Mouse (Mus musculus) layer of hippocampus, adult 18-20 months (tissue): ENCODE data around the gene Lrmda. TPM values are rescaled to one million over a fixed set of nuclear protein-coding genes. Genes with fewer than 3 reads are reported as not detected.

Experiments used
- DNase-seq, 2 experiments: peaks; one replicate each; pipeline ENCODE4 v3.0.0; 2022; ENCODE audit warnings: low spot score in 2 of 2
- total RNA-seq, 2 experiments: library from RNA; stranded (reverse); gene quantifications; 2 replicates each; pipeline ENCODE4 v1.2.3; 2021

Gene Lrmda
- total RNA-seq, 2 experiments from 2014 or later = 1.1 to 1.3 TPM

DNA sequence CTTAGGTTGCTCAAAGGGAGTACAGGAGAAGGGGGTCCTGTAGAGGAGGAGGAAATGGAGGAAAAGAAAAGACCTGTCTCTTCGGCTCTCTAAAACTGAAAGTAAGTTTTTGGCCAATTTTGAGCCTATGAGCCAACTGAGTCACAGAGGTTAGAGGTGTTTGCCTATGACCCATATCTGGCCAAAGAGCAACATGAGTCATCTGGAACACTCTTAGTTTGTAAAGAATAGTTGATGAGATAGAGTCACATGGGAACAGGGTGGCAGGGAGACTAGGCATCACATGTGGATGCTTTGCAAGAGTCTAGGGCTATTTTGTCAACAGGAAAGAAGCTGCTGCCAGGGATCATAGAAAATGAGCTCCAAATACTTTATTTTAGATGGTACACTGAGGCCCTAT lies 680.7 kb downstream of the Lrmda start:
- DNase-seq = no peak

DNA sequence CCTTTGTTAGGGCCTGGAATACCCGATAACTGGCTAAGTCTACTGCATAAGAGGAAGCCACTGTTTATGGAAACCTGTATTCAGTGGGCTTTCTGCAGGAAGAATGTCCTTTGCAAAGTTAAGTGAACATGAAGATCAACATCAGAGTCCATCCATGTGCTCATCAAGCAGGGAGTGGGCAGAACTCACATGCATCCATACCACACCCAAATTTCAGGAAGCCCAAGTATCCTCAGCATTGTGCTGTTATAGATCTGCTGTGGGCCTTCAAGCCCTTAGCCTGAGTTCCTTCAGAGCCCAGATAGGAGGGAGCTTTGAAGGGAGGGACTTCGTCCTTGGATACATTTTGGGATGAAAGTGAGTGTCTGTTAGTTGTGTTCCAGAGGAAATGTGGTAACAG lies 681.2 kb downstream of the Lrmda start:
- DNase-seq = no peak

DNA sequence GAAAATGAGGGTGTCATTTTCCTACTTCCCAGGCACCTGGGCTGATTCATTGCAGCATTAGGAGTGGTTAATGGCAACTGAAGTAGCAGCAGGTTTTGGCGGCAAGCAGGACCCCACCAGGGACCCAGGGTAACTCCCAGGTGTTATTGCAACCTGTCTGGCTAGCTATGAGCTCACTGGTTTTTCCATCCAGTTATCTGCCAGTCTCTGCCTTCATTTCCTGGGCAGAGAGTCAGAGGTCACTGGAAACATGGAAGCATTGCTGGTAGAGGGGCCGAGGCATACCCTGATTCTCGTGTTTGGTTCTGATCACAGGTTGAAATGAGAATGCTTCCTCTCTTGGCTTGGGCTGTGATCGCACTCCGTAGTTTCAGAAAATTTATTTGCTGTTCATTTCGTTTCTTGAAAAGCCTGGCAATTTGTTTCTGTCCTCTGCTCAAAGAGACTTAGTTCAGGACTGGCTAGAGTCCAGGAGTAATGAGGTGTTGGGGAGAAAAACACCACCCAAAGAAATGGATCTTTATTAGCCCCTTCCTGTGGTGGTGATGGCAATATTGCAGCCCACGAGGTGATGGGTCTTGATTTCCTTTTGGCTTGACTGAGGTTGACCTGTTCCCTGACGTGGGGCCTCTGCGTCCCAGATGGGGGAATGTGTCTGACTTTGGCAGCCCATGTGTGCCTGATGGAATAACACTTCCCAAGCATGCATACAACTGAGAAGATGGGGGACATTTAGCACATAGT lies 688.6 kb downstream of the Lrmda start:
- DNase-seq = no peak

DNA sequence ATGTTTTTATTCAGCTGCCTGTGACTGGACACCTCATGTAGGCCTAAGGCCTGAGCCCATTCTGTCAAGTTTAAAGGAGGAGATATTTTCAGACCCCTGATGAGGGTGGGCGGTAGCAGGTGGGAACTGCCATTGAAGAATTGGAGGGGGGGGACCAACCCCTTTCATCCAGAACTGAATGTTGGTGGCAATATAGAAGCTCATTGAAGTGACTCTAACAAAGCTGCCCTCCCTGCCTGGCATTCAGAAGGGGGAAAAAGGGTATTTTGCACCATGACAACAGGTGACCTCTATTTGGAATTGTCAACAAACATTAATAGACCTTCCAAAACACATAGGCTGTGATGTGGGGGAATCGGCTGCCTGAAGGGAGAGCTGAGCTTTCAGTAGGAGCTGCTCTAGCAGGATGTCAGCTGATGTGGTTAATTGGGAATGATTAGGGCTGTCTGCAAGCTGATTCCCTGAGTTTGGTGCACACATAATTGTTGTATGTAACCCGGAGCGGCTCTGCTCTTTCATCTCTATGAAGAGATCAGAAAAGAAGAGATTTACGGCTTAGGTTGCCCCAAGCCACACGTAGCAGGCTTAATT lies 690.7 kb downstream of the Lrmda start:
- no peak for DNase-seq

DNA sequence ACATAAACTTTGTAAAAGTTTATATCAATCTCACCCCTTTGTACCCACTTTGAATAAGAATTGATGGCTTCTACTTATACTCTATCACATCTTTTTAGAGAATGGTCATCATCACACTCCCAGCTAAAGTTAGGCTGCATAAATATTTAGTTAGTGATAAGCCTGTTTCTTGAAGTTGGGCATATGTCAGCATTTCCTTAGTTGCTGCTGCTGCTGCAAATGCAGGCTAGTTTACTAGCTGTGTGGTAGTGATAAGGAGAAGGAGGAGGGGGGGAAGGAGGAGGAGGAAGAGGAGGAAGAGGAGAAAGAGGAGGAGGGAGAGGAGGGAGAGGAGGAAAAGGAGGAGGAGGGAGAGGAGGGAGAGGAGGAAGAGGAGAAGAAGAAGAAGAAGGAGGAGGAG lies 692.9 kb downstream of the Lrmda start:
- no peak for DNase-seq

DNA sequence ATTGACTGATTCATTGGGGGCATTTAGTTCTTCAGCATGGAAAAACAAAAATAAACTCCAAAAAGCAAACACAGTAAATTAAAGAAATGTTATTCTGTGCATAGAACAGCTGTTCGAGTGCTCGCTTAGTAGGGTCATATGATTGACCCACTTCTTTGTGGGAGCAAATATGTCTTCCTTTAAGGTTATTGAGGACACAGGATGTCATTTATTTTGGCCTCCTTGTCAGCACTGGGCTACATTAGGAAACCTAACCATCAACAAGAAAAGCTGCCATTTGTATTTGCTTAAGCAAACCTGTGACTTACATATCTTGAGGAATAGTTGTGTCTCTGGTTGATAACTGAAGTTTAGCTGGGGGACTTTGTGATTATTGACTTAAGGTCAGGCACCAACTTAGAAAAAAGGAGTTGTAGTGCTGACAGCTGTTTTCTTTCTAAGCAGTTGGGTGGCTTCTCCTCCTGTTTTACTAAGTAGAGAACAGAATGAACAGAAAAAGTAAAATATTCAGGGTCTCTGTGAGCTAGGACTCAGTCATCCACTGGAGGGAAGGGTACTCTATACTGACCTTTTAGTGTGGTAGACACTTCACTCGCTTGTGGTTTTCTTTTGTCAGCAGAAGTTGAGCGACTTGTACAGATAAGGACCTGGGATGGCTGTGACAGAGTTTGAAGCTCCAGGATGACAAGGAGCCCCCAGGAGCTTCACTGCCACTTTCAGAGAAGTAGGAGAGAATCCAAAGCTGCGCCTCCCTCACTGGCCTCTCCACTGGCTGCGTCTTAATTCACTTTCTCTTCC lies 696.3 kb downstream of the Lrmda start:
- DNase-seq = no peak

DNA sequence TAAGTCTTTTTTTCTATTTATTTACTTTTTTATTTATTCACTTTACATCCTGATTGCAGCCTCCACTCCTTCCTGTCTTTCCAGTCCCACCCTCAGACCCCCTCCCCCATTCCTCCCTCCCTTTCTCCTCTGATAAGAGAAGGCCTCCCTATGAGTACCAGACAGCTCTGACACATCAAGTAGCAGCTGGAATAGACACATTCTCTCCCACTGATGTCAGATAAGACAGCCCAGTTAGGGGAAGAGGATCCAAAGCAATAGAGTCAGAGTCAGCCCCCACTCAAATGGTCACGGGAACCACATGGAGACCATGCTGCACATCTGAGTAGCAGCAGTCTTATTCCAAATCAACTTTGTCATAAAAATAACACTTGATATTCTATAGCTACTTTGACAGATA lies 700.5 kb downstream of the Lrmda start:
- DNase-seq = no peak

DNA sequence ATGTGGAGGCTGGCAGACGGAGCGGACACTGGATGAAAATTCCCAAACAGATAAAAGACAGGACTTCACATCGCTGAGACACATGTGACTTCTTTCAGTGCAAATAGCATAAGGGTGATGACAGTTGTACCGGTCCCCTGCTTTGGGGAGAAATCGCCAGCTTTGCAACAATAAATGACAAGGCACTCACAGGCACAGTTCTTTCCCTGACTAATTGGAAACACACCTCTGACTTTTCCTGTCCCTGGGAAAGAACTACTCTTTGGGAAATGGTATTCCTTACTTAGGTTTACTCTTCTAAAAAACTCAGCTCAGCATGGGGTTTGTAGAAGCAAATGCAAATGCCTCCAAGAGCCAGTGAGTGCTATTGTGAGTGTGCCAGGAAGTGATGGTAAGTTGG lies 702.3 kb downstream of the Lrmda start:
- DNase-seq = no peak

DNA sequence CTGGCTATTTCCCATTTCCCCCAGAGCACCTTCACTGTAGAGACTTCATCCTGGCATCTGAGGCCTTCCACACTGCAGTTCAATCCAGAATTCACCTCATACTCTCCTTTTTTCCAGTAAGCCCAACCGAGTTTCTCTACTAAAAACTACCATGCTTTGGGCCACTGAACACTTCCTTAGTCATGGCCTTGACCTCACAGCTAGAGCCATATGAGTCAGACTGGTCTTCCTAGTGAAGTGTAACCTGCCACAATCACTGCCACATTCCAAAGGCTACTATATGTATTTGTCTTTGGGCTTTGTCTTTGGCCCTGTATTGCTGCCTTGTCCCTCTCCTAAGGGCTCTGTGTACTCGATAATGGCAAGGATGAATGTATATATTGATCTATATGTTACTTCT lies 708.0 kb downstream of the Lrmda start:
- no peak for DNase-seq

DNA sequence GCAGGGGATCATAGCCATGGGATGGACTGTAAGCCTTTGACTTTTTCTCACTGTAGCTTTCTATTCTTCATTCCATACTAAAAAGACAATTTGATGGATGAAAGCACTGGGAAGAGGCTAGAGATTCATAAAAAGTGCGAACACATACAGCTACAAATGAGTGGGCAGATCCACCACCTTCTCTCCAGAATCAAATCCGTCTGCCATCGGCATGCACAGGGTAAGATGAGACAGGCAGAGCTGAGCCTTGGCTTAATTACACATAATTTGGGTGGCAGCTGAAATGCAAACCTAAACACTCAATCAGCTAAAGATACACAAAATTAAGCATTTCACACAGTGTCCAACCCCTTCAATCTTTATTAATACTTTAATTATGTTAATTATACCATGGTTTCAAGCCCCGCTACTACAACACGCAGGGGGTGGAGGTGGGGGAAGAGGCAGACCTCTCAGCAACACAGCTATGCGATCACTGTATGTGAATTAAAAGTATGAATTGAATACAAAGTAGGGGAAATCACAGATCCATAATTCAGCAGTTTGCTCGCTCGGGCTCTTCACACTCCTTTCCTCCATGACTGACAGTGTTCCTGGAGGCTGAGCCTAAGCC lies 709.2 kb downstream of the Lrmda start:
- DNase-seq = peak; percentile 13 to 57

DNA sequence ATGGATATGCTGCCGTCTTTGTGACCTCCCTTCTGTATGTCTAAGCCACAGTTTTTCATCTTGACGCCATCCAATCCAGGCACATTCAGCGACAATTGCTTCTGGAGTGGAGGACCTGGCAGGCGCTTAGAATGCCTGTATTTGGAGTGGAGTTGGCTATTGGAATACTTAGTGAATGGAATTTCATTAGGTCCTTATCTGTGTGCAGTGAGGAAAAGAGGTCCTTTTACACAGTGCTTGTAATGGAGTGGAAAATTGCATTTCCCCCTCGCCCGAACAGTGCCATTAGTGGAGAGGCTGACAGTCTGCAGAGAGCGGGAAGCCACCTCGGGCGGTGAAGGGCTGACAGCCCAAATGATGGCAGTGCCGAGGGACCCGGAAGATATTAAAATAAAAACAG lies 719.1 kb downstream of the Lrmda start:
- no peak for DNase-seq

DNA sequence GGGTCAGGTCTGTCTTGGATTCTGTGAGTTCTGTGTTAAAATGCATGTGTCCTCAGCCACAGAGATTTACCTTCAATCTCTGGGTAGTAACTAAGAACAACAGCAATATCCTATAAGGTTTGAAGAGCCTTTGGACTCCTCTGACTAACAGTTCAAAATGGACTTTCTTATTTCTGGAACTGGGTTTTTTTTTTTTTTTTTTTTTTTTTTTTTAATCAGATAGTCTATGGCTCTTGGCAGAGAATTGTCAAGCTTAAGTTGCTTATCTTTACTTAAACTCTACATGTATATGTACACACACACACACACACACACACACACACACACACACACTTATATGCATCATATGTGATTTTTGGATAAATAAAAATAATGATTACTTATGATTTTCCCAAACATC lies 723.0 kb downstream of the Lrmda start:
- no peak for DNase-seq

DNA sequence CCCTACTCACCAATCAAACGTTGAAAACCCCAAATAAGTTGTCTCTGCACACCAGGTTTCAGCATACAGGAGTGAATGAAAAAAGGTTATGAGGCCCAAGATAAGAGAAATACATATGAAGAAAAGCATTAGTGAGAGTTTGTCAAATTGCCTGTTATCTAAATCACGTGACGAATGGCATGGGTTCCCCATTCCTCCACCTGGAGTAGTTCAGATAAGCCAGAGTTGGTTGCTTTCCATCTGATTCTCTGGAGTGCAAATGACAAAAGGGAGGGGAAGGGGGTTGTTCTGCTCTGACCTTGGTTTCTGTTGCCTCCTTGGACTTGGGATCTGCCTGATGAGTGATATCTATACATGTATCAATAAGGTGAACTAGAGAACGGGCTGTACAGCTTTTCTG lies 723.8 kb downstream of the Lrmda start:
- no peak for DNase-seq

DNA sequence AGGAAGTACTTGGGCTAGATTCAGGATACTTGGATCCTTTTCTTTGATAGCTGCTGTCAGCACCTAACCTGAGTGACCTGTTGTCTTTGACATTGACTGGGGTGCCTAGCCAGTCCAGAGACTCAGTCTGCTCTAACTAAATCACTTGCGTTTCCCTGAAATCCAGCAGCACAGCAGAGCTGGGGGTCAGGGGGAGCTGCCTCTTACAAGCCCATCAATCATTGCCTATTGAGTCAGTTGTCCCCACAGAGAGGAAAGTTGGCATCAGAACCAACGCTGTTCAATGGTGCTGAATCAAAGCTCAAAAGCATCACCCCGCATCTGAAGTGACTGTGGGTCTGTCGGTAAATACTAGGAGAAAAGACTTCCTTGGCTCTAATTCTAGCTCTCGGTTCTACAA lies 725.2 kb downstream of the Lrmda start:
- no peak for DNase-seq

DNA sequence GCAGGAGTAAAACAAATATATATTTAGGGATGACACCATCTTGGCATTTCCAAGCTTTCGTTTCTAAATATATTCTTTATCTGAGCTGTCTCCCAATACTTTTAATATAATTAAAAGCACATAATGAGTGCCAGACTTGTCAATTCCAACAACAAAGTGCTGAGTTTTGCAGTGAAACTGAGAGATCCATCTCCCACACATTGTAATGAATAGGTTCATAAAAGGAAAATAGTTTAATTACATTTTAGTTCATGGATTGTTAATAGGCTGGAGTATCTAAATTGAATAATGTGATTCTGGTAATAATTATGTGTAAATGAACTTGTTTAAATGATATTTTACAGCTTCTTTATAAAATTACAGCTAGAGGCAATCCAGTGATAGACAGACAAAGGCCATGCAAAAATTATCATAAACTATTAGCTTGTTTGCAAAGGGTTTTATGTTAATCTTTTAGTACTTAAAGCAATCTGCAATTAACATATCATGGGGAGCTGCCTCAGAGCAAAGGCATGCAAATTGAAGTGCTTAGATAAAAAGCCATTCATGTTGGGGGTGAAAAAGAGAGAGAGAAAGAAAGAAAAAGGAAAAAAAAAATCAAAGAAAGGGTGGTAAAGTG lies 725.9 kb downstream of the Lrmda start:
- DNase-seq = no peak

DNA sequence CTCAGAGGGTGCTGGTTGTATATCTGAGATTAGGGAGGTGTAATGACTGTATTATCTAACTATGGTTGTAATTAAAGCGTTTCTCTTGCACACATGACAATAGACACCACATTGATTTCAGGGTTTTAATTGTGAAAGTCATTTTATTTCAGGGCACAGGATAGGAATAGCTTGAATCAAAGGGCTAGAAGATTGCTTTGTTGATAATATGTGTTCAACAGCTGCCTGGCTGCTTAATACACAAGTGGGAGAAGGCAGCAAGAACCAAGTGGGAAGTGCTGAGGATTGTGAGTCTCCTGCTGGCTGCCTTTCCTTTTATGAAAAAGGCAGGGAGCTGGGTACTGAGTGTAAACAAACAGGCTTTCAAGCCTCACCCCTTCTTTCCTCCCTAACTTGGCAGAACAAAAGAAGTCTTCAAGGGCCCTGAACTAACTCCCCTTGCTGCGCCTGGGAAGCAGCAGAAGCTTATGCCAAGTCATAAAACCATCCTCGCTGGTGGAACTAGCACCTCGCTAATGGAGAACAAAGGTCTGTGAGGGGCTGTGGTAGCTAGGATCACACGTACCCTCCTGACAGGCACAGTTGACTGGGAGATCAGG lies 726.5 kb downstream of the Lrmda start:
- no peak for DNase-seq

DNA sequence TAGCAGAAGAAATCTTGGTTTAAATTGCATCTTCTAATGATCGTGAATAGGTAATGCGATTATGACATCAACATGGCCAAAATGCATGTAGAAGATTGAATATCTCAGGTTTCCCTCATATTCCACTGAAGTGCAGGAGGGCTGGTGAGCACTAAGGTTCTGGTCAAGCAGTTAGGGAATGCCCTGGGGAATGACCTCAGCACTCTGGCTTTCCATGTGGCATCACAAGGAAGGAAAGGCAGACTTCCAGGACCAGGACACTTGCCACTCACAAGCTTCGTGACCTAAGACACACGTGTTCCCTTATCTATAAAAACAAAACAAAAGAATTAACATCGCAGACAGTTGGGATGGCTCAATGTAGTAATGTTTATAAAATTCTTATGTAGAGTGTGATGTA lies 728.3 kb downstream of the Lrmda start:
- no peak for DNase-seq

DNA sequence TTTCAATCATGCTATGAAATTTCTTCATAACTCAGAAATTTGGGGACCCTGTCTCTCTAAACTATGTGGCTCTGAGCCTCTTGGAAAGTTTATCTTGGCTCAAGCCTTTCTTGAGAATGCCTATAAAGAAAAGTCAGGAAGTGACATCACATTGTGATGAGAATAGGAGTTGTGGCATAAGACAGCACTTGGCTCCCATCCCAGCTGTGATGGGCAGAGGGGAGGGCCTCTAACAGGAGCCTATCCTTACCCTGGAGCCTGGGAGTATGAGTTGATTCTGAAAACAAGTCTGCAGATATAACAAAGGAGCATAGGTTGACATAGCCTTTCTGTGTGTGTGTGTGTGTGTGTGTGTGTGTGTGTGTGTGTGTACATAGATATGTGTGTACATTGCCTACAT lies 730.9 kb downstream of the Lrmda start:
- no peak for DNase-seq

DNA sequence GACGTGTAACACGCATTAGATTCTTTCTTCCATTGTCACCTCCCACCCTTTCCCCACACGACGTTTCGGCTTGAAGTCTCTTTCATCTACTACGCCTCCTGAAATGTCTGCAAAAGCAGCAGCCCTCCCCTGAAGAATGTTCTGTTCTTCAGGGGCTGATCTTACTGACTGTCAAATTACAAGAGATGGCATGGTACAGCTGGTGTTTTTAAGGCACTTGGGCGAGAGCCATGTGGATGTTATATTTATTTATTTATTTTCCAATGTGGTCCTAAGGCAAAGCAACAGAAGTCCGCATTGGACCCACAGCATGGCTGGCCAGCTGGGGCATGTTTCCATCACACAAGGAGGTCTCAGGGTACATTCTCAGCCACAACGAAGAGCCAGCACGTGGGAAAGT lies 731.8 kb downstream of the Lrmda start:
- DNase-seq = peak; percentile 30 to 63

DNA sequence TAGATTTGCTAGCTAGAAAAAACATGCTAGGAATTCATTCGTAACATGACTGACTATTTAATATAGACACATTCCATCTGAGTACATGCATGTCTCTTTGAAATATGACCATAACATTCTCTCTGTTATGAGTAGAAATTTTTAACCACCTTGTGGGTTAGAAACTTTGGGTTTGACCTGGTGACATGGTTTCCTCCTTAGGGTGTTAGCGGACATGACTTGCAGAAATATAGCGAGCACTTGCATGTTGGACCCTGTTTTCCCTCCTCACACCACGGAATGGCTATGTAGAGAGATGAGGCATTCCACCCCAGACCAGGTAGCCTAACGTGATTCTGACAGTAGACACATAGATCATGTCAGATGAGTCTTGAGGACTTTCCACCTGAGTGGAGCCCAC lies 735.1 kb downstream of the Lrmda start:
- no peak for DNase-seq

DNA sequence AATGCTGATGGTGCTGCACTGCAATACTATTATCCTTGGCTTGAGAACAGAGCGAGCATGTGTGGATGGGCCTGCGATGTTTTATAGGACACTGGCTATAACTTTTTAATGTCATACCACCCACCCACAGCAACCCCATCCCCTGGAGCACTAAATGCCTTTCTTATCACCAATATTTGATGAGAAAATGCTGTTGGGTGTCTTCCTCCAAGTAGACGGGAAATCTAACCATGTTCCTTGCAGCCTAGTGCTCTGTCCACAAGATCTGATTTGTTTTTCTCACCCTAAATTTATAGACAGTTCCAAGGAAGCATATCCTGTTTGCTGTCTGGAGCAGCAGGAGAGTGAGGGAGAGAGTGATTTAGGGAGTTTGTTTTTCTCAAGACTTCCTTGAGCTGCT lies 738.0 kb downstream of the Lrmda start:
- DNase-seq = no peak
